Mouse (Mus musculus): Measurements from ENCODE around the gene Olfr453. TPM values are rescaled to one million over a fixed set of nuclear protein-coding genes. Genes with fewer than 3 reads are reported as not detected.

The Olfr453 gene
- polyA plus RNA-seq, 1 experiment from 2014 or later = not detected

- no peaks in the 10 kb centered on the region for H3K4me1 ChIP-seq (replicated peaks)
- H3K4me2 ChIP-seq = no peak within 1 kb of the TSS
- H3K36me3 ChIP-seq = no peaks in the 10 kb centered on the region
- H3K27me3 ChIP-seq = no peaks in the 10 kb centered on the region
- no peaks in the 10 kb centered on the region for H3K9me3 ChIP-seq (replicated peaks)
- no peak within 1 kb of the TSS for H3K27ac ChIP-seq
- H3K9ac ChIP-seq = no peak within 1 kb of the TSS
- ATAC-seq (ENCODE audit: low read depth) = no peak
- H3K4me3 ChIP-seq (replicated peaks) = no peak within 1 kb of the TSS
- no peak for DNase-seq
These were observed 45.6 kb downstream of the Olfr453 start, which contains the start of gene Olfr452 for GRCm38 (mm10) chr6:42784793-42785192. Olfr452 (plus strand) TSS chr6:42785093.

- no peak for ATAC-seq (ENCODE audit: low read depth)
- WGBS (ENCODE audit: insufficient replicate concordance) = 38% methylated on average over 4 of the region's 4 CpGs
These were observed 51.2 kb downstream of the Olfr453 start for GRCm38 (mm10) chr6:42790247-42790948.

GRCm38 (mm10) chr6:42790949-42791556, 51.9 kb downstream of the Olfr453 start:
- Histone ChIP-seq H3K4me1 (replicated peaks) (no peaks in the 10 kb centered on the region), H3K9me3 (replicated peaks) (no peaks in the 10 kb centered on the region), H3K4me2 (no peak overlapping the region), H3K27ac (no peak overlapping the region), H3K4me3 (replicated peaks) (no peak overlapping the region), H3K27me3 (no peaks in the 10 kb centered on the region), H3K36me3 (no peaks in the 10 kb centered on the region), H3K9ac (no peak overlapping the region)
- WGBS (ENCODE audit: insufficient replicate concordance) = 64% methylated on average over 9 of the region's 9 CpGs
- DNase-seq (no peak), ATAC-seq (ENCODE audit: low read depth) (no peak)

More at GRCm38 (mm10) chr6:42790247-42790948, 51.2 kb downstream of the Olfr453 start:
- Histone ChIP-seq H3K4me2 (no peak overlapping the region), H3K36me3 (no peaks in the 10 kb centered on the region), H3K4me1 (replicated peaks) (no peaks in the 10 kb centered on the region), H3K9me3 (replicated peaks) (no peaks in the 10 kb centered on the region), H3K9ac (no peak overlapping the region), H3K27ac (no peak overlapping the region), H3K4me3 (replicated peaks) (no peak overlapping the region), H3K27me3 (no peaks in the 10 kb centered on the region)
- no peak for DNase-seq

- Histone ChIP-seq H3K36me3 (no peaks in the 10 kb centered on the region), H3K9me3 (replicated peaks) (no peaks in the 10 kb centered on the region), H3K4me3 (replicated peaks) (no peak overlapping the region), H3K4me1 (replicated peaks) (no peaks in the 10 kb centered on the region), H3K27me3 (no peaks in the 10 kb centered on the region), H3K4me2 (no peak overlapping the region), H3K9ac (no peak overlapping the region), H3K27ac (no peak overlapping the region)
- no peak for DNase-seq
- 75% methylated on average over 3 of the region's 3 CpGs for WGBS (ENCODE audit: insufficient replicate concordance)
- no peak for ATAC-seq (ENCODE audit: low read depth)
These were observed 55.8 kb downstream of the Olfr453 start for GRCm38 (mm10) chr6:42794982-42795381.

Other genes starting within 250 kb of the Olfr453 start
- gene Olfr455, start 191.8 kb upstream of the Olfr453 start, polyA plus RNA-seq (2015; fragmentation: Nextera tagmentation; extraction: Ambion mirVana) = not detected in 2 replicates
- gene Tcaf3, start 141.7 kb upstream of the Olfr453 start, polyA plus RNA-seq (2015; fragmentation: Nextera tagmentation; extraction: Ambion mirVana) = not detected in 2 replicates
- gene Tcaf2, start 94.1 kb upstream of the Olfr453 start, polyA plus RNA-seq (2015; fragmentation: Nextera tagmentation; extraction: Ambion mirVana) = 0.24 and 0.27 TPM in 2 replicates
- gene Tcaf1, start 29.3 kb upstream of the Olfr453 start, polyA plus RNA-seq (2015; fragmentation: Nextera tagmentation; extraction: Ambion mirVana) = 6.0 and 7.8 TPM in 2 replicates
- gene Olfr38, start 17.0 kb downstream of the Olfr453 start, polyA plus RNA-seq (2015; fragmentation: Nextera tagmentation; extraction: Ambion mirVana) = not detected in 2 replicates
- not detected in 2 replicates for gene Olfr452, start 45.7 kb downstream of the Olfr453 start, polyA plus RNA-seq (2015; fragmentation: Nextera tagmentation; extraction: Ambion mirVana)
- gene Olfr450, start 72.6 kb downstream of the Olfr453 start, polyA plus RNA-seq (2015; fragmentation: Nextera tagmentation; extraction: Ambion mirVana) = not detected in 2 replicates
- gene Olfr449, start 95.0 kb downstream of the Olfr453 start, polyA plus RNA-seq (2015; fragmentation: Nextera tagmentation; extraction: Ambion mirVana) = not detected in 2 replicates
- gene Olfr448, start 151.1 kb downstream of the Olfr453 start, polyA plus RNA-seq (2015; fragmentation: Nextera tagmentation; extraction: Ambion mirVana) = not detected in 2 replicates
- gene Olfr447, start 169.5 kb downstream of the Olfr453 start, polyA plus RNA-seq (2015; fragmentation: Nextera tagmentation; extraction: Ambion mirVana) = not detected in 2 replicates
- gene Olfr446, start 182.0 kb downstream of the Olfr453 start, polyA plus RNA-seq (2015; fragmentation: Nextera tagmentation; extraction: Ambion mirVana) = not detected in 2 replicates
- gene Olfr444, start 209.7 kb downstream of the Olfr453 start, polyA plus RNA-seq (2015; fragmentation: Nextera tagmentation; extraction: Ambion mirVana) = not detected in 2 replicates

Measured in liver, embryonic 13.5 days (tissue).